Mouse (Mus musculus): ENCODE measurements around the gene Sdk1. TPM values are rescaled to one million over a fixed set of nuclear protein-coding genes. Genes with fewer than 3 reads are reported as not detected.

Sdk1 gene
- polyA plus RNA-seq, 1 experiment from 2014 or later, result 1.1 TPM

- no peak overlapping the region for H3K4me2 ChIP-seq (ENCODE audit: low read length)
- no peaks in the 10 kb centered on the region for H3K4me1 ChIP-seq (ENCODE audit: control insufficient read depth, insufficient read depth, low read length)
- no peak for DNase-seq (ENCODE audit: low spot score)
- no peaks in the 10 kb centered on the region for H3K27me3 ChIP-seq (replicated peaks; ENCODE audit: control insufficient read depth, insufficient read depth, low read length)
- no peak overlapping the region for H3K4me3 ChIP-seq (ENCODE audit: low read depth, low read length)
- no peak overlapping the region for H3K27ac ChIP-seq (ENCODE audit: low read depth, low read length)
- no peak for ATAC-seq
- H3K9me3 ChIP-seq (replicated peaks; ENCODE audit: control insufficient read depth, low read length), result no peaks in the 10 kb centered on the region; the same call in 1 of the 2 replicates
- no peak overlapping the region for H3K9ac ChIP-seq (ENCODE audit: low read length)
- no peaks in the 10 kb centered on the region for H3K36me3 ChIP-seq (ENCODE audit: control insufficient read depth, insufficient read depth, low read length)
- WGBS, result 53% methylated on average over 3 of the region's 3 CpGs
These were observed 1001.3 kb downstream of the Sdk1 start for GRCm38 (mm10) chr5:142242597-142242996.

- no peaks in the 10 kb centered on the region for H3K4me1 ChIP-seq (ENCODE audit: control insufficient read depth, insufficient read depth, low read length)
- no peak overlapping the region for H3K4me2 ChIP-seq (ENCODE audit: low read length)
- no peaks in the 10 kb centered on the region; the same call in 1 of the 2 replicates for H3K9me3 ChIP-seq (replicated peaks; ENCODE audit: control insufficient read depth, low read length)
- H3K36me3 ChIP-seq (ENCODE audit: control insufficient read depth, insufficient read depth, low read length), result no peaks in the 10 kb centered on the region
- ATAC-seq, result no peak
- no peak overlapping the region for H3K9ac ChIP-seq (ENCODE audit: low read length)
- H3K27ac ChIP-seq (ENCODE audit: low read depth, low read length), result no peak overlapping the region
- H3K27me3 ChIP-seq (replicated peaks; ENCODE audit: control insufficient read depth, insufficient read depth, low read length), result no peaks in the 10 kb centered on the region
- no peak overlapping the region for H3K4me3 ChIP-seq (ENCODE audit: low read depth, low read length)
- WGBS, result 100% methylated on average over 2 of the region's 2 CpGs
- no peak for DNase-seq (ENCODE audit: low spot score)
These were observed 1001.8 kb downstream of the Sdk1 start for GRCm38 (mm10) chr5:142243069-142243468.

GRCm38 (mm10) chr5:142256231-142256630 is 1014.9 kb downstream of the Sdk1 start:
- H3K4me1 ChIP-seq (ENCODE audit: control insufficient read depth, insufficient read depth, low read length), result no peaks in the 10 kb centered on the region
- H3K4me2 ChIP-seq (ENCODE audit: low read length), result no peak overlapping the region
- H3K27me3 ChIP-seq (replicated peaks; ENCODE audit: control insufficient read depth, insufficient read depth, low read length), result no peaks in the 10 kb centered on the region
- 81% methylated on average over 6 of the region's 6 CpGs for WGBS
- ATAC-seq (no peak), DNase-seq (ENCODE audit: low spot score) (no peak)
- no peak overlapping the region for H3K27ac ChIP-seq (ENCODE audit: low read depth, low read length)
- no peak overlapping the region for H3K4me3 ChIP-seq (ENCODE audit: low read depth, low read length)
- no peaks in the 10 kb centered on the region for H3K9me3 ChIP-seq (replicated peaks; ENCODE audit: control insufficient read depth, low read length)
- no peak overlapping the region for H3K9ac ChIP-seq (ENCODE audit: low read length)
- H3K36me3 ChIP-seq (ENCODE audit: control insufficient read depth, insufficient read depth, low read length), result no peaks in the 10 kb centered on the region

GRCm38 (mm10) chr5:142258716-142259115 is 1017.4 kb downstream of the Sdk1 start:
- Histone ChIP-seq H3K36me3 (ENCODE audit: control insufficient read depth, insufficient read depth, low read length) (no peaks in the 10 kb centered on the region), H3K4me3 (ENCODE audit: low read depth, low read length) (no peak overlapping the region), H3K9me3 (replicated peaks; ENCODE audit: control insufficient read depth, low read length) (no peaks in the 10 kb centered on the region), H3K27me3 (replicated peaks; ENCODE audit: control insufficient read depth, insufficient read depth, low read length) (no peaks in the 10 kb centered on the region), H3K27ac (ENCODE audit: low read depth, low read length) (no peak overlapping the region), H3K9ac (ENCODE audit: low read length) (no peak overlapping the region), H3K4me2 (ENCODE audit: low read length) (no peak overlapping the region), H3K4me1 (ENCODE audit: control insufficient read depth, insufficient read depth, low read length) (no peaks in the 10 kb centered on the region)
- DNase-seq (ENCODE audit: low spot score), result no peak
- ATAC-seq, result no peak
- 89% methylated on average over 7 of the region's 7 CpGs for WGBS

GRCm38 (mm10) chr5:142262060-142262459 is 1020.8 kb downstream of the Sdk1 start:
- no peak overlapping the region for H3K9ac ChIP-seq (ENCODE audit: low read length)
- no peaks in the 10 kb centered on the region for H3K36me3 ChIP-seq (ENCODE audit: control insufficient read depth, insufficient read depth, low read length)
- H3K4me1 ChIP-seq (ENCODE audit: control insufficient read depth, insufficient read depth, low read length), result no peaks in the 10 kb centered on the region
- H3K27me3 ChIP-seq (replicated peaks; ENCODE audit: control insufficient read depth, insufficient read depth, low read length), result no peaks in the 10 kb centered on the region
- DNase-seq (ENCODE audit: low spot score) (no peak), ATAC-seq (no peak)
- H3K27ac ChIP-seq (ENCODE audit: low read depth, low read length), result no peak overlapping the region
- 45% methylated on average over 6 of the region's 6 CpGs for WGBS
- no peak overlapping the region for H3K4me2 ChIP-seq (ENCODE audit: low read length)
- peaks cover 5% of the 10 kb centered on the region; the same call in 1 of the 2 replicates for H3K9me3 ChIP-seq (replicated peaks; ENCODE audit: control insufficient read depth, low read length)
- no peak overlapping the region for H3K4me3 ChIP-seq (ENCODE audit: low read depth, low read length)

Other genes with a start within 250 kb of the Sdk1 start
- 0.10 TPM in 1 of 2 replicates, not detected in the other for gene Card11, start 240.9 kb upstream of the Sdk1 start, polyA plus RNA-seq (2014; fragmentation: Nextera tagmentation; extraction: Ambion mirVana)